Mouse (Mus musculus) liver, adult 2 months (tissue): ENCODE data around the gene Vasp.

ENCODE experiments used
- CTCF ChIP-seq: fragments of 200-500 bp; IDR thresholded peaks from 2 replicates; pipeline ENCODE4 v1.5.1; 2011; ENCODE audit warnings: low read depth, low read length, control low read depth
- POLR2A ChIP-seq: fragments of 200-500 bp; IDR thresholded peaks from 2 replicates; pipeline ENCODE4 v1.6.1; 2011; ENCODE audit warnings: low read length, control low read depth; ENCODE audit not compliant: insufficient read depth; ENCODE audit errors: extremely low read depth

GRCm38 (mm10) chr7:19224933-19225332 lies 46.7 kb downstream of the Vasp start:
- TF ChIP-seq CTCF (no peak), POLR2A (no peak)
